Mouse (Mus musculus) lung, embryonic 15.5 days (tissue): Measurements from ENCODE around the gene Abhd18. TPM values are rescaled to one million over a fixed set of nuclear protein-coding genes. Genes with fewer than 3 reads are reported as not detected.
"Not testable (repeated sequence)": the region's sequence is repeated elsewhere in the genome, so short reads cannot be mapped to it uniquely, and the experiment has no call there.

Source experiments
- ATAC-seq: fragments of 200-750 bp; cut with Nextera tagmentation; 2 replicates; pipeline ENCODE4 v1.8.0; 2017; ENCODE audit warnings: moderate number of reproducible peaks, borderline replicate concordance; ENCODE audit not compliant: low FRiP score, low TSS enrichment; ENCODE audit errors: extremely low read depth
- H3K27ac ChIP-seq: fragments of 300-500 bp; sonication (generic); 2 replicates; pipeline ENCODE4 v1.5.1; 2015; ENCODE audit warnings: moderate library complexity, mild to moderate bottlenecking, inconsistent platforms
- H3K27me3 ChIP-seq: fragments of 300-500 bp; sonication (generic); 2 replicates; pipeline ENCODE4 v1.6.1; 2015; ENCODE audit warnings: inconsistent platforms
- H3K36me3 ChIP-seq: fragments of 300-500 bp; sonication (generic); 2 replicates; pipeline ENCODE4 v1.6.1; 2015; ENCODE audit warnings: inconsistent platforms
- H3K4me1 ChIP-seq: fragments of 300-500 bp; sonication (generic); 2 replicates; pipeline ENCODE4 v1.6.1; 2015; ENCODE audit warnings: inconsistent platforms
- H3K4me2 ChIP-seq: fragments of 300-500 bp; sonication (generic); 2 replicates; pipeline ENCODE4 v1.6.1; 2015; ENCODE audit warnings: inconsistent platforms, mild to moderate bottlenecking, moderate library complexity
- H3K4me3 ChIP-seq: fragments of 300-500 bp; sonication (generic); 2 replicates; pipeline ENCODE4 v1.5.1; 2015; ENCODE audit warnings: mild to moderate bottlenecking, inconsistent platforms
- H3K9ac ChIP-seq: fragments of 300-500 bp; sonication (generic); 2 replicates; pipeline ENCODE4 v1.6.1; 2015; ENCODE audit warnings: inconsistent platforms
- H3K9me3 ChIP-seq: fragments of 300-500 bp; sonication (generic); 2 replicates; pipeline ENCODE4 v1.6.1; 2016; ENCODE audit warnings: inconsistent platforms
- WGBS: fragments of 180-500 bp; shearing (Covaris S2); methylation state at CpG from one replicate; pipeline ENCODE4 v1.1.7; 2015; 5-methylcytosine and 5-hydroxymethylcytosine counted together
- polyA plus RNA-seq: library from polyadenylated mRNA; unstranded; fragments of >200 nt; fragmentation: Nextera tagmentation; extraction: Ambion mirVana; gene quantifications from 2 replicates; pipeline ENCODE4 v1.2.1, GENCODE M21; 2015

Abhd18 gene
- polyA plus RNA-seq, 1 experiment from 2014 or later, result 6.5 TPM

- not testable (repeated sequence) for H3K9me3 ChIP-seq, ATAC-seq, H3K9ac ChIP-seq, H3K36me3 ChIP-seq, H3K4me3 ChIP-seq, H3K4me1 ChIP-seq, H3K4me2 ChIP-seq, H3K27ac ChIP-seq, H3K27me3 ChIP-seq
- WGBS, result 91% methylated on average over 2 of the region's 2 CpGs
Measured at GRCm38 (mm10) chr3:40847936-40848335, 1.2 kb downstream of the Abhd18 start.

GRCm38 (mm10) chr3:40853123-40853738 lies 6.5 kb downstream of the Abhd18 start:
- H3K36me3 ChIP-seq, H3K27me3 ChIP-seq, H3K9me3 ChIP-seq, ATAC-seq, H3K4me1 ChIP-seq, H3K27ac ChIP-seq, H3K9ac ChIP-seq, H3K4me2 ChIP-seq, H3K4me3 ChIP-seq: not testable (repeated sequence)
- 84% methylated on average over 3 of the region's 3 CpGs for WGBS

- H3K9me3 ChIP-seq, H3K4me1 ChIP-seq, H3K27me3 ChIP-seq, H3K36me3 ChIP-seq: not testable (repeated sequence)
- peak; percentile 100 for ATAC-seq
- WGBS, result under 1% methylated on average over 34 of the region's 38 CpGs
- peak overlapping the region; percentile 66 for H3K27ac ChIP-seq
- peak overlapping the region; percentile 55 for H3K4me3 ChIP-seq
- peak overlapping the region; percentile 83 for H3K4me2 ChIP-seq
- H3K9ac ChIP-seq, result peak overlapping the region; percentile 57
Measured at GRCm38 (mm10) chr3:40893816-40894258, 47.1 kb downstream of the Abhd18 start.

GRCm38 (mm10) chr3:40894336-40894735 lies 47.6 kb downstream of the Abhd18 start:
- under 1% methylated on average over 21 of the region's 24 CpGs for WGBS
- not testable (repeated sequence) for H3K27ac ChIP-seq, H3K27me3 ChIP-seq

GRCm38 (mm10) chr3:40902443-40902842 lies 55.7 kb downstream of the Abhd18 start, which contains the start of gene 1700034I23Rik:
Gene 1700034I23Rik (minus strand): TSS chr3:40902543.
- H3K9me3 ChIP-seq, ATAC-seq, H3K27ac ChIP-seq, H3K36me3 ChIP-seq, H3K4me2 ChIP-seq, H3K9ac ChIP-seq, H3K4me3 ChIP-seq, H3K27me3 ChIP-seq, H3K4me1 ChIP-seq: not testable (repeated sequence)
- 97% methylated on average over 8 of the region's 10 CpGs for WGBS

More at GRCm38 (mm10) chr3:40894336-40894735, 47.6 kb downstream of the Abhd18 start:
- Histone ChIP-seq H3K4me2 (peak overlapping the region; percentile 83), H3K4me3 (peak overlapping the region; percentile 55), H3K9ac (peak overlapping the region; percentile 58)
- not testable (repeated sequence) for H3K36me3 ChIP-seq, ATAC-seq, H3K9me3 ChIP-seq, H3K4me1 ChIP-seq

GRCm38 (mm10) chr3:40938189-40938588 lies 91.4 kb downstream of the Abhd18 start:
- no peak for ATAC-seq
- H3K4me2 ChIP-seq, result no peak overlapping the region
- no peak overlapping the region for H3K27ac ChIP-seq
- no peak overlapping the region for H3K9ac ChIP-seq
- WGBS, result 60% methylated on average over 5 of the region's 5 CpGs
- no peaks in the 10 kb centered on the region for H3K9me3 ChIP-seq
- no peaks in the 10 kb centered on the region for H3K27me3 ChIP-seq
- H3K36me3 ChIP-seq, result 0 out of 2 replicates have a peak, but pooled peaks cover 8% of the 10 kb centered on the region
- no peaks in the 10 kb centered on the region for H3K4me1 ChIP-seq
- H3K4me3 ChIP-seq, result no peak overlapping the region

- H3K4me3 ChIP-seq, result no peak overlapping the region
- no peak overlapping the region for H3K9ac ChIP-seq
- H3K4me1 ChIP-seq, result no peaks in the 10 kb centered on the region
- no peak overlapping the region for H3K27ac ChIP-seq
- 0 out of 2 replicates have a peak, but pooled peaks cover 6% of the 10 kb centered on the region for H3K36me3 ChIP-seq
- H3K9me3 ChIP-seq, result no peaks in the 10 kb centered on the region
- WGBS, result 91% methylated on average over 4 of the region's 4 CpGs
- no peak for ATAC-seq
- no peaks in the 10 kb centered on the region for H3K27me3 ChIP-seq
- H3K4me2 ChIP-seq, result no peak overlapping the region
Measured at GRCm38 (mm10) chr3:40938592-40938991, 91.8 kb downstream of the Abhd18 start.

GRCm38 (mm10) chr3:40939019-40939418 lies 92.2 kb downstream of the Abhd18 start:
- Histone ChIP-seq H3K9ac (no peak overlapping the region), H3K27ac (no peak overlapping the region), H3K4me3 (no peak overlapping the region), H3K36me3 (0 out of 2 replicates have a peak, but pooled peaks cover 1% of the 10 kb centered on the region), H3K4me2 (no peak overlapping the region), H3K4me1 (no peaks in the 10 kb centered on the region), H3K9me3 (no peaks in the 10 kb centered on the region), H3K27me3 (no peaks in the 10 kb centered on the region)
- ATAC-seq, result no peak

GRCm38 (mm10) chr3:40949170-40949902 lies 102.6 kb downstream of the Abhd18 start, which contains the start of gene Larp1b:
Gene Larp1b (plus strand): TSS chr3:40949828.
- WGBS, result under 1% methylated on average over 66 of the region's 66 CpGs
- Histone ChIP-seq H3K4me2 (peak within 1 kb of the TSS; percentile 99), H3K4me3 (peak within 1 kb of the TSS; percentile 76), H3K9ac (peak within 1 kb of the TSS; percentile 67), H3K9me3 (no peaks in the 10 kb centered on the region), H3K27ac (peak within 1 kb of the TSS; percentile 82), H3K4me1 (0 out of 2 replicates have a peak, but pooled peaks cover 7% of the 10 kb centered on the region), H3K36me3 (no peaks in the 10 kb centered on the region), H3K27me3 (peaks cover 3% of the 10 kb centered on the region; the same call in 1 of the 2 replicates)
- ATAC-seq, result peak; percentile 98

GRCm38 (mm10) chr3:40949903-40950600 lies 103.3 kb downstream of the Abhd18 start:
- peaks cover 3% of the 10 kb centered on the region; the same call in 1 of the 2 replicates for H3K27me3 ChIP-seq
- 0 out of 2 replicates have a peak, but pooled peaks cover 7% of the 10 kb centered on the region for H3K4me1 ChIP-seq
- H3K4me3 ChIP-seq, result peak overlapping the region; percentile 76
- H3K4me2 ChIP-seq, result peak overlapping the region; percentile 99
- H3K36me3 ChIP-seq, result no peaks in the 10 kb centered on the region
- no peaks in the 10 kb centered on the region for H3K9me3 ChIP-seq
- H3K9ac ChIP-seq, result peak overlapping the region; percentile 67
- under 1% methylated on average over 60 of the region's 118 CpGs for WGBS
- H3K27ac ChIP-seq, result peak overlapping the region; percentile 82
- peak; percentile 37; the same call in 1 of the 2 replicates for ATAC-seq

- Histone ChIP-seq H3K4me2 (peak overlapping the region; percentile 99), H3K4me3 (peak overlapping the region; percentile 76), H3K4me1 (0 out of 2 replicates have a peak, but pooled peaks cover 7% of the 10 kb centered on the region), H3K27me3 (peaks cover 3% of the 10 kb centered on the region; the same call in 1 of the 2 replicates), H3K27ac (peak overlapping the region; percentile 82; the same call in 1 of the 2 replicates), H3K9me3 (no peaks in the 10 kb centered on the region), H3K9ac (peak overlapping the region; percentile 67), H3K36me3 (no peaks in the 10 kb centered on the region)
- WGBS, result under 1% methylated on average over 43 of the region's 43 CpGs
- 0 out of 2 replicates have a peak, but pooled peaks have one; percentile 1 for ATAC-seq
Measured at GRCm38 (mm10) chr3:40950601-40951201, 103.9 kb downstream of the Abhd18 start.
